Mouse (Mus musculus): Measurements from ENCODE around the gene Gm20390.
"Not testable (repeated sequence)": the region's sequence is repeated elsewhere in the genome, so short reads cannot be mapped to it uniquely, and the experiment has no call there.

Gene Gm20390

GRCm38 (mm10) chr11:93963013-93963412, 5.1 kb downstream of the Gm20390 start:
- DNase-seq: peak; percentile 80

GRCm38 (mm10) chr11:93961482-93961881, 6.6 kb downstream of the Gm20390 start:
- DNase-seq: no peak

- DNase-seq: no peak
These were observed 10.3 kb downstream of the Gm20390 start for GRCm38 (mm10) chr11:93957746-93958145.

- DNase-seq: no peak
These were observed 11.0 kb downstream of the Gm20390 start for GRCm38 (mm10) chr11:93957031-93957555.

- no peak for DNase-seq
These were observed 11.9 kb downstream of the Gm20390 start, which contains the start of gene Nme2 for GRCm38 (mm10) chr11:93956159-93956558. Gene Nme2, minus strand, starts transcription at chr11:93956259.

- peak; percentile 97 for DNase-seq
These were observed 12.6 kb downstream of the Gm20390 start for GRCm38 (mm10) chr11:93955256-93956150.

- DNase-seq: no peak
These were observed 13.3 kb downstream of the Gm20390 start for GRCm38 (mm10) chr11:93954738-93955255.

GRCm38 (mm10) chr11:93952376-93952775, 15.7 kb downstream of the Gm20390 start:
- DNase-seq: no peak

GRCm38 (mm10) chr11:93950045-93950444, 18.0 kb downstream of the Gm20390 start:
- no peak for DNase-seq

GRCm38 (mm10) chr11:93948887-93949567, 19.1 kb downstream of the Gm20390 start:
- DNase-seq: no peak

GRCm38 (mm10) chr11:93944986-93945385, 23.1 kb downstream of the Gm20390 start:
- no peak for DNase-seq

- peak; percentile 40 for DNase-seq
These were observed 27.2 kb downstream of the Gm20390 start for GRCm38 (mm10) chr11:93940906-93941305.

GRCm38 (mm10) chr11:93929106-93929505, 39.0 kb downstream of the Gm20390 start:
- no peak for DNase-seq

- not testable (repeated sequence) for DNase-seq
These were observed 53.1 kb downstream of the Gm20390 start for GRCm38 (mm10) chr11:93915019-93915418.

GRCm38 (mm10) chr11:93911603-93912002, 56.5 kb downstream of the Gm20390 start:
- DNase-seq: no peak

GRCm38 (mm10) chr11:93908829-93909228, 59.3 kb downstream of the Gm20390 start:
- no peak for DNase-seq

- DNase-seq: no peak
These were observed 60.3 kb downstream of the Gm20390 start for GRCm38 (mm10) chr11:93907839-93908238.

GRCm38 (mm10) chr11:93906834-93907233, 61.3 kb downstream of the Gm20390 start:
- no peak for DNase-seq

Data from lung, postnatal 36 days (tissue).